Mouse (Mus musculus) lung, postnatal 10 days (tissue): ENCODE data around the gene Grid2.
"Not testable (repeated sequence)": the region's sequence is repeated elsewhere in the genome, so short reads cannot be mapped to it uniquely, and the experiment has no call there.

Experiments used
- DNase-seq: peaks from one replicate; pipeline ENCODE4 v3.0.0; 2021

Grid2 gene

GRCm38 (mm10) chr6:63255826-63256555, at the start of gene Grid2:
Grid2 (plus strand) TSS chr6:63255876.
- peak; percentile 4 for DNase-seq

- no peak for DNase-seq
Measured at GRCm38 (mm10) chr6:63250738-63251137, 4.9 kb upstream of the Grid2 start.

- peak; percentile 2 for DNase-seq
Measured at GRCm38 (mm10) chr6:63256556-63257405, 1.1 kb downstream of the Grid2 start.

GRCm38 (mm10) chr6:63257406-63257845, 1.8 kb downstream of the Grid2 start:
- DNase-seq = peak; percentile 9

GRCm38 (mm10) chr6:63257876-63258275, 2.2 kb downstream of the Grid2 start:
- DNase-seq = no peak

GRCm38 (mm10) chr6:63259764-63260163, 4.1 kb downstream of the Grid2 start:
- DNase-seq = no peak

- DNase-seq = no peak
Measured at GRCm38 (mm10) chr6:63284419-63284818, 28.7 kb downstream of the Grid2 start.

- peak; percentile 1 for DNase-seq
Measured at GRCm38 (mm10) chr6:63342438-63343004, 86.8 kb downstream of the Grid2 start.

GRCm38 (mm10) chr6:63347015-63347414, 91.3 kb downstream of the Grid2 start:
- DNase-seq = no peak

- no peak for DNase-seq
Measured at GRCm38 (mm10) chr6:63381061-63381611, 125.5 kb downstream of the Grid2 start.

GRCm38 (mm10) chr6:63401698-63402097, 146.0 kb downstream of the Grid2 start:
- no peak for DNase-seq

GRCm38 (mm10) chr6:63417534-63417933, 161.9 kb downstream of the Grid2 start:
- no peak for DNase-seq

GRCm38 (mm10) chr6:63432751-63433150, 177.1 kb downstream of the Grid2 start:
- DNase-seq = no peak

GRCm38 (mm10) chr6:63448175-63448574, 192.5 kb downstream of the Grid2 start:
- no peak for DNase-seq

- DNase-seq = no peak
Measured at GRCm38 (mm10) chr6:63482141-63482540, 226.5 kb downstream of the Grid2 start.

- no peak for DNase-seq
Measured at GRCm38 (mm10) chr6:63515016-63515415, 259.3 kb downstream of the Grid2 start.

GRCm38 (mm10) chr6:63515957-63516356, 260.3 kb downstream of the Grid2 start:
- no peak for DNase-seq

GRCm38 (mm10) chr6:63531751-63532150, 276.1 kb downstream of the Grid2 start:
- no peak for DNase-seq

GRCm38 (mm10) chr6:63532901-63533300, 277.2 kb downstream of the Grid2 start:
- DNase-seq = no peak

GRCm38 (mm10) chr6:63547741-63548140, 292.1 kb downstream of the Grid2 start:
- DNase-seq = no peak

GRCm38 (mm10) chr6:63568741-63569140, 313.1 kb downstream of the Grid2 start:
- not testable (repeated sequence) for DNase-seq

GRCm38 (mm10) chr6:63590681-63591080, 335.0 kb downstream of the Grid2 start:
- DNase-seq = no peak

GRCm38 (mm10) chr6:63609570-63609969, 353.9 kb downstream of the Grid2 start:
- no peak for DNase-seq
